Mouse (Mus musculus): ENCODE results near the gene Mapkapk3.
"Not testable (repeated sequence)": the region's sequence is repeated elsewhere in the genome, so short reads cannot be mapped to it uniquely, and the experiment has no call there.

Gene Mapkapk3

GRCm38 (mm10) chr9:107307099-107307872 lies 17.6 kb upstream of the Mapkapk3 start:
- no peak for DNase-seq

DNA sequence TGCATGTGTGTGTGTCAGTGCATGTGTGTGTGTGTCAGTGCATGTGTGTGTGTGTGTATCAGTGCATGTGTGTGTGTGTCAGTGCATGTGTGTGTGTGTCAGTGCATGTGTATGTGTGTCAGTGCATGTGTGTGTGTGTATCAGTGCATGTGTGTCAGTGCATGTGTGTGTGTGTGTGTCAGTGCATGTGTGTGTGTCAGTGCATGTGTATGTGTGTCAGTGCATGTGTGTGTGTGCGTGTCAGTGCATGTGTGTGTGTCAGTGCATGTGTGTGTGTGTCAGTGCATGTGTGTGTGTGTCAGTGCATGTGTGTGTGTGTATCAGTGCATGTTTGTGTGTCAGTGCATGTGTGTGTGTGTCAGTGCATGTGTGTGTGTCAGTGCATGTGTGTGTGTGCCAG lies 17.0 kb upstream of the Mapkapk3 start:
- DNase-seq: not testable (repeated sequence)

- DNase-seq: no peak
These were observed 16.2 kb upstream of the Mapkapk3 start for GRCm38 (mm10) chr9:107305601-107306542.

DNA sequence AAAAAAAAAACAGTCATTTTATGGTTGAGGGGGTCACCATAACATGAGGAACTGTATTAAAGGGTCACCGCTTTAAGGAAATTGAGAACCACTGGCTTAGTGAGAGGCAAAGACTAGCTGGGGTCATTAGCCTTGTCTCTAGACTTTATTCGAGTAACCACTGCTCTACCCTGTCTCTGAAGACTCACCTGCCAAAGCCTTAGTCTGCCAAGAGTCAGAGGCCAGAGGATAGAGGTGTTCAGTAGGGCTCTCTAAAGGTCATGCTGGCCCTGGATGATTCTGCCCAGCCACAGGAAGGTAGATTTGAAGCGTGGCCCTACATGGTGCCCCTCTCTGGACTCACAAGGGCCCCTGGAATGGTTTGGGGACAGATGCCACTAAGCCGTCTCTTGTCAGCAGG lies 15.3 kb upstream of the Mapkapk3 start:
- no peak for DNase-seq

DNA sequence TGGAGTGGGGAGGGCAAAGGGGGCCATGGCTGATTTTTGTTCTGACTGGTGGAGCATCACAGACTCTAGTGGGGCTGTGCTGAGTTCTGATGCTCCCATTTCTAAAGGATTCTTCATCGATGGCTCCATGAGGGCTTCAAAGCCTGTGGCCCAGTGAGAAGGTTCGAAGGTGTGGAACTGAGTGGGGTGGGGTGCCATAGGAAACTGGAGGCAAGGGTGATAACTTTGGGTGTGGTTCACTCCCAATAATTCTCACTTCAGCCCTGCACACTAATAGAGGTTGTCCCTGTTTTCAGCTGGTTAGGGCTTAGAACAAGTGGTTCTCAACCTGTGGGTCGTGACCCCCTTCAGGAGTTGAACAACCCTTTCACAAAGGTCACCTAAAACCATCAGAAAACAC lies 14.7 kb upstream of the Mapkapk3 start:
- DNase-seq: no peak

DNA sequence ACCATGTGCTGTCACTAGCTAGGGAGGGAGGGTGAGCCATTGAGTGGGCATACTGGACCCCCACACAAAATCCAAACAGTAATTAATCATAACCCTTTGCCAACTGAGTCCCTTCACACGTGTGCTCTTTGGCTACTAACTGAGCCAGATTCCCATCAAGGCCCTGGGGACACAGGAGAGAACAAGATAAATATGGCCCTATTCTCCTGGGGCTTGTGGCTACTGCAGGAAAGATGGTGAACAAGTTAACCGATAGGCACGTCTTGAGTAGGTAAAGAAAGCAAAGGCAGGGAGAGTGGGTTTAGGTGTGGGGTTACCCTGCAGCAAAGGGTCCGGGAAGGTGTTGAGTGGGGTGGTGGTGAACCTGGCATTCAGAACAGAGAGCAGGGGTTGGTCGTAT lies 14.2 kb upstream of the Mapkapk3 start:
- no peak for DNase-seq

DNA sequence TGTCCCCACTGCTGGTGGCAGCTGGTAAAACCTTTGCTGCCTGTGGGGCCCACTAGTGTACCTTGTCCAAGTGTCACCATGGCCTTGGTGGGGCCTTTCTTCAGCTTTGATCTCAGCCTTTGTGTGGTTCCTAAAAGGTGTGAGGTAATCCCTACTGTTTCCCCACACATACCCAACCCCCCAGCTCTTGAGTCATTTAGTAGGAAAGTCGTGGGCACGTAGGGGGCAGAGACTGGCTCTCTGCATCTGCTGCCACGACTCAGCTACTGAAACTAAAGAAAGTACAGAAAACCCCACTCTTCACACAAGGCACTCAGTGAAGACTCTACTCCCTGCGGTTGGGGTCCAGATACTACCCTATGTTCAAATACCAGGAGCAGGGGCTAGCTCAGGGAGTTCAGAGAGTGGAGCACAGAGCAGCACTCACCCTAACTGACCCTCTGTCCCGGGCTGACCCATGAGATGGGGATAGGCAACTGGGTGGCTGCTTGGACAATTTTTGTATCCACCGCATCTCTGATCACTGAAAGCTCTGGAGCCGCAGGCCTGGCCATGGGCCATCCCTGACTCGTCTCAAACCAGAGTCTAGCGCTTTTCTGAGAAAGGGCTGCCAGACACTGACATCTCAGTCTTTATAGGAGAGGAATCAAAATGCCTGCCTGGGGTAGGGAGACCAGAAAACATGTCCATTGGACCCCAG lies 13.6 kb upstream of the Mapkapk3 start:
- DNase-seq: no peak

DNA sequence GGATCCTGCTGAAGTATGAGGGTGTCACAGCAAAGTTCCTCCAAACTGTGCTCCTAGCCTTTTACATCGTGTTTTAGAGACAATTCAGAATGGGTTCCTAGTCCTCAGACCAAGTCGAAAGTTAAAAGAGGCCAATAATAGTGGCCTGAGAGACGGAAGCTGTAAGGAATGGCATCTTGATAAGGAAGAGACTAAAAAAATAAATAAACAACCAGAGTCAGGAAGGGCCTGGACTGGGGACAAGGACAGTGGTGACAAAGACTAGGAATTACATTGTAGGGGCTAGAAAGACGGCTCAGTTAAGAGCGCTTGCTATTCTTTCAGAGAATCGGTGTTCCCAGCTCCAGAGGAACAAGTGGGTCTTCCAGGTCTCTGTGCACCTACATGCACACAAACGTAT lies 12.9 kb upstream of the Mapkapk3 start:
- DNase-seq: no peak

DNA sequence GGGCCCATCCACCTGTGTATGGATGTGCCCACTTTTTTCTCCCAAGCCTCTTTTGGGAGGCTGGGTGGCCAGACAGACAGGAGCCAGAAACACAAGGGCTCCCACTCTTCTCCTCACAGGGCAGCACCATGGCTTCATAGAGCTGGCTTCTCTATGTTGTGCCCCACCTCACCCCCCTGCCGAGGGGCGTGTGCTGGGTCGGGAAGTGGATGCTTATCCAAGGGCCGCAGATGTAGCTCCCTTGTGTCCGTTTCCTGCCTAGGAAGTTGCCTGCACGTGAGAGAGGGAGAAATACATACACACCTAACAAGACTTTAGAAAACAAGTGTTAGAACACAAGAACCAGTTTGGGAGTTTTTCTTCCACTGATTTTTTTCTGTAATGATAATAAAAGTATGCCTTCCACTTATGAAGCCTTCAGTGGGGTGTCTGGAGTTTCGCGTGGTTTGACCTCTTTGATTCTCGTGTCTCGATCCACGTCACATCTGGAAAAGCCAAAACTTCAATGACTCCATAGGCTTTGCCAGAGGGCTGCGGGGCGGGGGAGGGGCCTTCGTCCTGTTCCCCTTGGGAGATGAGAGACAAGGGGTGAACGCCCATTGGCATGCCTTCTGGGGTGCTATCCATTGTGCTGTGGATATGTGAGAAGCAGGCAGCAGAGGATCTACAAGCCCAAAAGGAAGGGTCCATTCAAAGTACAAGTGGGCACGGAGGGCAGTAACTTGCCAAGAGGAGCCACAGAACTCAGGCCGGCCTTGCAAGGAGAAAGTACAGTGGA lies 12.1 kb upstream of the Mapkapk3 start:
- DNase-seq: no peak

DNA sequence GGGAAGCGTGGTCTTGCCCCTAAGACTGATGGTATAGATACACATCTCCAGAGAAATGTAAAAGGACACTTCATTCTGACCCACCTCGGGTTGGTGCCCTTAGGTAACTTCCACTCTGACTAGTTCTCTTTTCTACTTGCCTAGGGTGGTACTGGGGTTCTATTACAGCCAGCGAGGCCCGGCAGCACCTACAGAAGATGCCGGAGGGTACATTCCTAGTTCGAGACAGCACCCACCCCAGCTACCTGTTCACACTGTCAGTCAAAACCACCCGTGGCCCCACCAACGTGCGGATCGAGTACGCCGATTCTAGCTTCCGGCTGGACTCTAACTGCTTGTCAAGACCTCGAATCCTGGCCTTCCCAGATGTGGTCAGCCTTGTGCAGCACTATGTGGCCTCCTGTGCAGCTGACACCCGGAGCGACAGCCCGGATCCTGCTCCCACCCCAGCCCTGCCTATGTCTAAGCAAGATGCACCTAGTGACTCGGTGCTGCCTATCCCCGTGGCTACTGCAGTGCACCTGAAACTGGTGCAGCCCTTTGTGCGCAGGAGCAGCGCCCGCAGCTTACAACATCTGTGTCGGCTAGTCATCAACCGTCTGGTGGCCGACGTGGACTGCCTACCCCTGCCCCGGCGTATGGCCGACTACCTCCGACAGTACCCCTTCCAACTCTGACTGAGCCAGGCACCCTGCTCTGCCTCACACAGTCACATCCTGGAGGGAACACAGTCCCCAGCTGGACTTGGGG lies 10.7 kb upstream of the Mapkapk3 start:
- no peak for DNase-seq

- DNase-seq: no peak
These were observed 10.1 kb upstream of the Mapkapk3 start for GRCm38 (mm10) chr9:107299783-107300182.

- DNase-seq: no peak
These were observed 9.2 kb upstream of the Mapkapk3 start for GRCm38 (mm10) chr9:107298876-107299275.

GRCm38 (mm10) chr9:107298059-107298780 lies 8.5 kb upstream of the Mapkapk3 start:
- no peak for DNase-seq

DNA sequence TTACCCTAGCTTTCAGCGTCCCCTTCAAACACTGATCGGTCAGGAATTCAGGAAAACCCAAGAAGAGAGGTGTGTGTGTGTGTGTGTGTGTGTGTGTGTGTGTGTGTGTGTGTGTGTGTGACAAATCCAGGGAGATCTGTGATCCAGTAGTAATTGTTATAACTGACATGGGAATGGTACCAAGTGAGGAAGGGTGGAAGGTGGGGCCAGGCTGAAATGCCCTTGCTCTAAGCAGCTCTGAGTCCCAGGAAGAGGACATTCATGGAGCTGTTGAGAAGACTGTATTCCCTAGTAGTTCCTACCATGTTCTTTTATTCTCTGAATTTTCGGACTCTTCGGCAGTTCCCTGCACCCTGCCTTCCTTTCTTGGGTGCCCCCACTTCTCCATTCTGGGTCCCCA lies 8.0 kb upstream of the Mapkapk3 start:
- no peak for DNase-seq

DNA sequence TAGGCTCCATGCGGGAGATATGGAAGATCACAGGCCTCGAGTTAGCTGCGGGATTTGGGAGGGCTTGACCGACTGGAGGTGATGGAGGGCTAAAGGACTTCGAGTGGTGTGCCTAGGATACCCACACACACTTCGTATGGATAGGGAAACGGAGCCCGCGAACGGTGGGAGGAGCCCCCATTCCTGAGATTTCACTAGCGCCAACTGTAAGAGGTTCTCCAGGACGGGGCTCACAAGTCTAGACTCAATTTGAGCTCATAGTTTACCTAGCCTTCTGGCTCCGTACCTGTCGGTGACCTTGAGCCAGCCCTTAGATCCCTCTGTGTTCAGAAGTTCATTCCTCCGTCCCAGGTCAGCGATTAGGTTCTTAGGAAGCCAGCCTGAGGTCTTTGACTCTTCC lies 7.4 kb upstream of the Mapkapk3 start:
- DNase-seq: no peak

GRCm38 (mm10) chr9:107296501-107296965 lies 6.9 kb upstream of the Mapkapk3 start:
- DNase-seq: peak; percentile 85 to 88

- DNase-seq: no peak
These were observed 6.4 kb upstream of the Mapkapk3 start for GRCm38 (mm10) chr9:107296041-107296440.

GRCm38 (mm10) chr9:107296016-107296040 lies 6.2 kb upstream of the Mapkapk3 start, which contains the start of gene Cish:
Cish (plus strand) TSS chr9:107296026.
- DNase-seq: no peak

DNA sequence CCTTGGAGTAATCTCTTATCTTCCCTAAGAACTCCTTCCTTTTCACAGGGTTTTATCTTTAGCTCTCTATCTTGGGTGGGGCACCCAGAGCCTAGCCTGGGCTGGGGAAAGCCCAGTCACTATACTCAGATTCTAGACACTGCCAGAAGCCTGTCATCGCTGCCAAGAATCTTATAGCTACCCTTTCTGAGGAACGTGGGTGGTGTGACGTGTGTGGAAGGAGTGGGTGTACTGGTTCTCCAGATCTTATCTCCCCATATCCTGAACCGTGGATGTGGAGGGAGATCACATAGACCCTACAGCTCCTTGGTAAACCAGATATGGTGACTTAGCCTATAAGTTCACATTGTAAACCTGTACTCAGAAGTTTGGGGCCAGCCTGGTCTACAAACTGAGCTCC lies 5.9 kb upstream of the Mapkapk3 start:
- peak in 1 of 2 experiments; percentile 33 for DNase-seq

- peak; percentile 79 to 86 for DNase-seq
These were observed 4.6 kb upstream of the Mapkapk3 start for GRCm38 (mm10) chr9:107294249-107294648.

DNA sequence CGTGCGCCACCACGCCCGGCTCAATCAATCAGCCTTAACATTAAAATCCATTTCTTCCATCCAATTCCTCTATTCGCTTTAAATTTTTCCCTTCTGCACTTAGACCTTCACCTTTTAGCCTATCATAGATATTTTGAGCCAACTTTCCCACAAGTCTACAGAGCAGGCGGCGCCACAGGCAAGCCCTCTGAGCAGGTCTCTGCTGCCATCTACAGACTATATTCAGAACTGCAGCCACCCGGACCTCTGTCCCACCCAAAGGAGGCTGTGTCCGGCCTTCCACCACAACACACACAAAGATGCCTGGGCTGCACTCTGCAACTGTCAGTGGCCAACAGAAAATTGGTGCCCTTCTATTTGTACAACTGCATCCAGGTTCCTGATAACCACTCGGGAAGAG lies 1.2 kb upstream of the Mapkapk3 start:
- DNase-seq: peak; percentile 75 to 77

GRCm38 (mm10) chr9:107288711-107289110 lies 966 bp downstream of the Mapkapk3 start:
- DNase-seq: peak; percentile 41 to 58

All from thymus, postnatal 36 days (tissue).